Mouse (Mus musculus): Measurements from ENCODE around the gene Kctd7.

DNA sequence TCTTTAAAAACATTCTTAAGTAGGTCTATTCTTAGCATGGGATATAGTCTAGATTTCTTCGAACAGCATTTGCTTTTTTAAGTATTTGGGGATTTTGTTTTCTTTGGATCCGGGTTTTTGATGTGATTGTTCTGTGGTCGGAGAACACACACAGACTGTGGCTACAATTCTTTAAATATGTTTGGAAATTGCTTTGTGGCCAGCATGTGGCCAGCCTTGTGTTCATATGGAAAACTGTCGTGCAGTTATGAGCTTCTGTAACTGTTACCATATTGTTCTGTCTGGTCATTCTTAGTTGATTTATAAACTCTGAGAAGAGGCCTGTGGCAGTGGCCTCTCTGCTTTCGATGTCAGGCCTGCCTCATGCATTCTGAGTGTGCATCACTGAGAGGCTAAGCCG lies 26.7 kb upstream of the Kctd7 start:
- no peak for TF ChIP-seq CTCF (IDR thresholded peaks at IDR 0.05)
- TF ChIP-seq EP300 (IDR thresholded peaks at IDR 0.05) = no peak
